Mouse (Mus musculus) cerebellum, postnatal 4 days (tissue): ENCODE data around the gene Wdr61.

ENCODE experiments used
- DNase-seq, 2 experiments: peaks; one replicate each; pipeline ENCODE4 v3.0.0; 2022; ENCODE audit warnings: low spot score in 2 of 2, mixed read lengths in 1 of 2

The Wdr61 gene

GRCm38 (mm10) chr9:54733921-54734638 lies at the start of gene Wdr61:
Wdr61 (minus strand) TSS chr9:54734519.
- DNase-seq: peak; percentile 95 to 98

- DNase-seq: no peak
Measured at GRCm38 (mm10) chr9:54784003-54784402, 49.7 kb upstream of the Wdr61 start.

DNA sequence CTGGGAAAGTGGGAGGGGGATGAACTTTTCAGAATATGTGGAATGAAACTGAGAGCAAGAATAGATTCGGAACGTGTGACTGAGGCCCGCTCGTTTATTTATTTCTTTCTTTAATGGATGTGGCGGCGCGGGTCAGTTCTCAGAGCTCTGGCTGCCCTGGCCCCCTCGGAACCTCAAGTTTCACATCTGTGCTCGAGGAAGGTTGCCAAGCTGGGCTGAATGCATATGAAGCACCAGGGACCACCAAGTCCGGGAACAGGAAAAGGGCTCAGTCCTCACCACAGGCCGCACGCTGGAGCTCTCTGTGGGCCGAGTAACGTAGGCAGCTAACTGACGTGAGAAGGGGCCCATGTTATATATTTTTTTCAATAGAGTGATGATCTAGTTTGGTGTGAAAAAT lies 48.2 kb upstream of the Wdr61 start:
- no peak for DNase-seq

DNA sequence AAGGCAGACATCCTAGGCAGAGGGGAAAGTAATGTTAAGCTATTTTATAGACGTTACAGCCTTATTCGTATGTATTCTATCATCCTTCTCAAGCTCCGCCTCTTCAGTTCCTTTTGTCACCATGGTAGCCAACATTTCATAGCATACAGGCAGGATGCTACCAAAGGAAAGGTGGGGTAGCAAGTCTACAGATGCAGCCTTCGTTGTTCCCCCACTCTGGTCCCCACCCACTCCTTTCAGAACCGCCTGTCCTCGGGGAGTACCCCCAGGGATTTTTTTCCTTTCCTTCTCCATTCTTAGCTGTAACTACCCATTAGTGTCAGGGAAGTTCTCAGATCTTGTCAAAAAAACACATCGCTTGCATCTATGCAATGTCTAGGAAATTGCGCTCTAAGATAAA lies 45.0 kb upstream of the Wdr61 start:
- DNase-seq: no peak

- DNase-seq: peak in 1 of 2 experiments; percentile 66
Measured at GRCm38 (mm10) chr9:54776451-54776982, 42.2 kb upstream of the Wdr61 start.

DNA sequence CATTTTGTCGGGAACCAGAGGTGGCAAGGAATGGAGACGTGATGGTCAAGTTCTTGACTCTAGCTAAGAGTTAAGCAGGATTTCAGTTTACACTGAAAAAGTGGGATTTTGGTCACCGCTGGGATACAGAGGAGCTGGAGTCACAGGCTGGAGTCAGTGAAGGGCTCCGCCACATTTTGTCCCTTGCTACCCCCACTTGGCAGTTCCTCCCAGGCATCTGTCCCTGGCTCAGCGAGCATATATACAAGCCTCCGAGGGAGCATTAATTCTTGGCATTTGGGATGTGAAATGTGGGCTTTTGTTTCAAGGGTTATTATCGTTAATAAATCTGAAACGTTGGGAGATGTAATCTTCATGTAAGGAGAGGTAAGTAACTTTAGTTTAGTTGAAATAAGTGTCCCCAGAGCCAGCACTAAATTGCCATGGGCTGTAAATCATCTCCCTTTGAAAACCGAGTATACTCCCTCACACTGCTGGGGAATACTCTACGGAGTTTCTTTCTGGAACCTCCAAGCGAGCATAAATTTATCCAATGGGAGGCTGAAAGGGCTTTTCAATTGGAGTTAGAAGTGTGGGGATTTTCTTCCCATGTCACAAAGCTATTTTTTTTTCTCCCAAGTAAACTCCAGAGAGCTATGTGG lies 35.9 kb upstream of the Wdr61 start:
- no peak for DNase-seq

- no peak for DNase-seq
Measured at GRCm38 (mm10) chr9:54765336-54766085, 31.2 kb upstream of the Wdr61 start.

DNA sequence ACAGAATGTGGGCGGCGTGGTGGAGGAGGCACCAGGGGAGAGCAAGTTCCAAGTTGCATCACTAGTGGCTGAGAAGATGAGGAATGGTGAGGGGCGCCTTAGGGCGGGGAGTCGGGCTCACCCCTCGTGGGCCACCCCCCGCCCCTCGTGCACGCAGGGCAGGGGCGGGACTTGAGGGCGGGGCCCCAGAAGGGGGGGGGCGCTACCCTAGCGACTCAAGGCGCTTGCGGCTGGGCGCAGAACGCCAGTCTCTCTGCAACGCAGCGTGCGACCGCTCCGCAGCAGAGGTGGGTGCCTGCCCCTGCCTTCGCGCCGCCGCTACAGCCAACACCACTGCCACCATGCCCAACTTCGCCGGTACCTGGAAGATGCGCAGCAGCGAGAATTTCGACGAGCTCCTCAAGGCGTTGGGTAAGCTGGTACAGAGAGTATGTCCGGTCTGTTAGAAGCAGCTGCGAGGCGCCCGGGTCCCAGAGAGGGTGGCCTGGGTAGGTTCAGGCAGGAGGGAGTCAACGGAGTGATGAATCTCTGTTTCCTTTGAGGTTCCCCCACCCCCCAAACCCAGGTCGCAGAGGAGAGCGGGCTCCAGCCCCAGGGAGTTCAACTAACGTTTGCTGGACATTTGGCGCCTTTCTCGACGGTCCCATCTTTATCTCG lies 30.4 kb upstream of the Wdr61 start, which contains the start of gene Crabp1:
Crabp1 (plus strand) TSS at position 188 of the 657 bp plus-strand sequence.
- no peak for DNase-seq

DNA sequence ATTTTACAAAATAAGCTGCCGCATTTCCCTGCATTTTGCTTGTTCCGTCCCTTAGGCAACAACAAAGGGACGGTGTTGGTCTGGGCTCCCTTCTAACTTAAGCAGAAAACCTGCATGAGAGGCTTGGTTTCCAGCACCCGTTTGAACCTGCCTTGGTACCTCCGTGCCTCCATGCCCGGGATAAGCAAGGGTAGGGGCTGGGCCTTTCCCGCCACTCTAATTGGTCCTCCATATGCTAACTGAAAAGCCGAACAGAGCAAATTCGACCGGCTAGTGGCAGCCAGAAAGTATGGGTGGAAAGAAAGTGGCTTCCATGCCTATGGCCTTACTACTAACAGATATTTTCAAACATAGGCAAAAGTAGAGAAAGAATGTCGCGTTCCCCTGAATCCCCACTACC lies 29.8 kb upstream of the Wdr61 start:
- no peak for DNase-seq

DNA sequence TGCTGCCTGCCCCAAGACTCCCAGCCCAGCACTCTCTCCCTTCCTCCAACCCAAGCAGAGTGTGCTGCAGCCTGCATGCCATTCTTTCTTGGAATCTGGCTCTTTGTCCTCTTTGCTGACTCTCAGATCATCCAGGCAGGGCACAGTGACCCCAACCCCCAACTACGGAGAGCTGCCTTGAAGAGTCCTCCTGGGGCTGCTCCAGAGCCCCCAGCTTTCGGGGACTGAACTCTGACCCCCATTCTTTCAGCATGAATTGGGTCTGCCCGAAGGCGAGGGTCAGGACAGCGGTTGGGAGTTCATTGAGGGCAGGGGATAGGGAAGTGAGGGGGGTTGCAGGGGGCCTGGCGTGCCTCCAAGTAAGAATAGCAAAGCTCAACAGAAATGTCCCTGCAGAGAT lies 25.3 kb upstream of the Wdr61 start:
- no peak for DNase-seq

GRCm38 (mm10) chr9:54752944-54753295 lies 18.6 kb upstream of the Wdr61 start:
- DNase-seq: no peak

GRCm38 (mm10) chr9:54752201-54752943 lies 18.1 kb upstream of the Wdr61 start:
- DNase-seq: no peak

GRCm38 (mm10) chr9:54751684-54752083 lies 17.4 kb upstream of the Wdr61 start:
- DNase-seq: no peak

- no peak for DNase-seq
Measured at GRCm38 (mm10) chr9:54750215-54750981, 16.1 kb upstream of the Wdr61 start.

DNA sequence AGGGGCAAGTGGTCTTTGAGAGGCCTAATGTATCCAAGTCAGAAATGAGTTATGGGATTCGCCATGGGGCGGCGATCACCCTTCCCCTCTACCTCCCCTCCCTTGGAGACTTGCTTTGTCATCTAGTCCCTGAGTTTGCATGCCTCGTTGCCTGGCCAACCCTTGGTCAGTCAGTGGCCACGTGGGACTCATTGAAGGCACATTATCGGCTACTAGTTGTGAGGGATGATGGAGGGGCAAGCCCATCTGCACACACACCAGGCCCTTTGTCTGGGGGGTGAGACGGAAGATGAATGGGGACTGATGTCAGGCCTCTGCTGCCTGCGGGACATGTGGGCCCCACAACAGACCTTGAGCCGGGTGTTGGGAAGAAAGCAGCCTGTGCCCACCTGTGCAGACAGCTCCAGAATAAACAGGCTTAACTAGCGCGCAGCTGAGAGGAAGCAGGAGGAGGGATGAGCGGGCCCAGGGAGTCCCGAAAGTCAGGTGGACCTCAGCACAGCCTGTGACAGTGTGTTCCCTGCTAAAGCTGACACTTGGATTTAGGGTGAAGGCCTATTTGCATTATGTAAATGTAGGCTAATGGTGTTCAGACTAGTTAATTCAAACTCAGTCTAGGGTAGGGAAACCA lies 11.5 kb upstream of the Wdr61 start:
- no peak for DNase-seq

GRCm38 (mm10) chr9:54743891-54744290 lies 9.6 kb upstream of the Wdr61 start:
- DNase-seq: no peak

- DNase-seq: peak in 1 of 2 experiments; percentile 62
Measured at GRCm38 (mm10) chr9:54738376-54738775, 4.1 kb upstream of the Wdr61 start.

- DNase-seq: peak in 1 of 2 experiments; percentile 39
Measured at GRCm38 (mm10) chr9:54736284-54736701, 2.0 kb upstream of the Wdr61 start.

DNA sequence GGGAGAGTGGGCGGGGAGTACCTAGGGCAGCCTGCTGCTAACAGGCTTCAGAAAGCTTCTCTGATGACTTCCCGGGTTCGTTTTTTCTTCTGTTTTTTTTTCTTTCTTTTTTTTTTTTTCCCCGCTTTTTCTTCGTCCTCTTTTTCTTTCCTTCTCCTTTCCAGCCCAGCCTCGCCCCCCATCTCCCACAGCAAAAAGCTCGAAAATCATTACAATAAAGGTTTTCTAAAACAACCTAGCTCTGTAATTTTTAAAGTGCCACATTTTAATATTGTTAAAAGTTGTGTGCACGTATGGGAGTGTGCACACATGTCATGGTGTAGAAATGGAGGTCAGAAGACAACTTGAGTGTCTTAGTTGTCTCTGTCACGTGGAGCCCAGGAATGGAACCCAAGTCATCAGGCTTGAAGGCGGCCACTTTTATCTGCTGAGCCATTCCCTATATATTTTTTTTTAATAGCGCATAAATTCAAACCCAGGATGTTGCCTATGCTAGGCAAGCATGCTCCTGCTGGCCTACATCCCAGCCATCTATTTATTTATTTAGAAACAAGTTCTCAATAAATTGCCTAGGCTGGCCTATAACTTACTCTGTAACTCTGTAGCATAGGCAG lies 427 bp upstream of the Wdr61 start:
- DNase-seq: no peak
